ENCODE assay signal across 20 mouse cellular contexts in the genomic region with DNA sequence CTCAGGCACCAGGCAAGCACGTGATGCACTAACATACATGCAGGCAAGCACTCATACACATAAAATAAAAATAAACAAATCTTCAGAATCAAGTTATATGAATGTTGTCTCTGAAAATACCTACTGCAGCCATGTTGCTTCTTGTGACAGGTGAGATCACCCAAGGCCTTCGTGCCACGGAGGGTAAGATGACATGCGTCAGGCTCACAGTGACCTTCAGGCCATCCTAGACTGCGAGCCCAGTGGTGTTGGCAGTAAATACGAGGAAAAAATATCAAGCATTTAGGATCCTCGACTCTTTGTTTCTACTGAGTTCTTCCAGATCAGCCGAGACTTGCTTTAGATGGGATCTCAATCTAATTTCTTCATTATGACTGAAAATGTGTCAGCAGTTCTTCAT. TPM values are rescaled to one million over a fixed set of nuclear protein-coding genes. Genes with fewer than 3 reads are reported as not detected.
DNase-seq lines count a peak whose midpoint lies in the region; ATAC-seq and TF ChIP-seq lines count a peak whose summit lies in the region.
"Had no signal": no experiment of that assay in that cellular context is flagged by ENCODE, and none has a peak within 500 bp of the region (broad histone marks: within the 10 kb centered on the region; RNA-seq: fewer than 3 reads in every experiment).

No protein-coding gene starts in this region.

- H3K4me1 ChIP-seq in bone marrow macrophage, adult 2 months (ENCODE audit: control insufficient read depth, insufficient read depth, low read length): peaks cover 79% of the 10 kb centered on the region
- H3K4me1 ChIP-seq in embryonic fibroblast, embryonic 13.5 days (ENCODE audit: control insufficient read depth, insufficient read depth, low read length): peaks cover 24% of the 10 kb centered on the region

- no peak for TF ChIP-seq CTCF in bone marrow macrophage, adult 2 months (IDR thresholded peaks at IDR 0.05; ENCODE audit: low read depth, low read length)
- TF ChIP-seq CTCF in embryonic fibroblast, embryonic 13.5 days (IDR thresholded peaks at IDR 0.05; ENCODE audit: borderline replicate concordance, insufficient read depth, low read length): no peak

- peak; percentile 60 for DNase-seq in adrenal gland, adult 2 months
- no peak for DNase-seq in adrenal gland, postnatal 4 days (ENCODE audit: low spot score in 2 of 2)
- peak; percentile 39 to 53 for DNase-seq in adrenal gland, postnatal 36 days
- DNase-seq in adrenal gland, postnatal 25 days: no peak
- DNase-seq in kidney, postnatal 25 days: no peak
- DNase-seq: cerebellum, adult 11 months; cerebellum, adult 18-20 months; cerebellum, adult 8-10 months; cerebellum, adult 9-11 months; cerebellum, postnatal 14 days; cerebellum, postnatal 36 days; embryo, embryonic 11 days; forebrain, postnatal 0 days had no signal

- no peak overlapping the region for H3K4me3 ChIP-seq in bone marrow macrophage, adult 2 months (ENCODE audit: insufficient read depth, low read length)
- no peak overlapping the region for H3K4me3 ChIP-seq in embryonic fibroblast, embryonic 13.5 days (ENCODE audit: insufficient read depth, low read length)
- H3K4me3 ChIP-seq: embryonic facial prominence, embryonic 13.5 days; embryonic facial prominence, embryonic 15.5 days; forebrain, embryonic 13.5 days; forebrain, embryonic 15.5 days had no signal

- no peak for ATAC-seq in activated CD4-positive, CD25-positive, alpha-beta regulatory T cell, adult 4 months
- ATAC-seq: forebrain, embryonic 13.5 days; forebrain, embryonic 15.5 days; forebrain, postnatal 0 days had no signal

- no peak for TF ChIP-seq POLR2A in bone marrow macrophage, adult 2 months (IDR thresholded peaks at IDR 0.05; ENCODE audit: borderline replicate concordance, low read depth, low read length)
- TF ChIP-seq POLR2A in embryonic fibroblast, embryonic 13.5 days (IDR thresholded peaks at IDR 0.05; ENCODE audit: low read depth, low read length): no peak

- peak overlapping the region; percentile 65 for H3K27ac ChIP-seq in bone marrow macrophage, adult 2 months (ENCODE audit: insufficient read depth, low read depth, low read length)
- H3K27ac ChIP-seq in embryonic fibroblast, embryonic 13.5 days (ENCODE audit: insufficient read depth, low read length): peak overlapping the region; percentile 12; the same call in 1 of the 2 replicates
- H3K27ac ChIP-seq: embryonic facial prominence, embryonic 13.5 days; forebrain, embryonic 13.5 days; forebrain, embryonic 15.5 days had no signal

RNA-seq across cellular contexts. Expression of a gene that starts 10.6 kb away (rescaled TPM):
- 10 to 100 TPM; 31.9 to 40.2 TPM for total RNA-seq in adrenal gland, adult 2 months (2021)
- 8.3 and 9.6 TPM in 2 replicates for polyA plus RNA-seq in adrenal gland, adult 2 months (2012; rRNA removed)
- 10 to 100 TPM; 49.8 to 49.9 TPM for total RNA-seq in adrenal gland, postnatal 4 days (2021)
- total RNA-seq in adrenal gland, postnatal 36 days (2021): 10 to 100 TPM; 41.2 to 49.0 TPM
- 43.3 and 49.5 TPM in 2 replicates for total RNA-seq in adrenal gland, postnatal 25 days (2021)
- polyA plus RNA-seq in bone marrow macrophage, adult 2 months (2012; ENCODE audit: insufficient read depth, insufficient read length, missing spikeins): 55.2 and 62.9 TPM in 2 replicates
- polyA plus RNA-seq in embryonic fibroblast, embryonic 13.5 days (2011; ENCODE audit: insufficient read length, low read depth, missing spikeins): 54.8 and 59.7 TPM in 2 replicates
- polyA plus RNA-seq in activated CD4-positive, CD25-positive, alpha-beta regulatory T cell, adult 4 months (2017; shearing (Covaris generic)): 10 to 100 TPM; 12.5 to 16.5 TPM

Comparison
In these comparisons a context has a peak if more than half of its experiments do, and no peak if none do; other contexts are left out.
1. DNase-seq: peak in adrenal gland, adult 2 months (single experiment) and adrenal gland, postnatal 36 days (2 of 2); none in adrenal gland, postnatal 4 days (0 of 2), adrenal gland, postnatal 25 days (single experiment) and kidney, postnatal 25 days (0 of 2).